Mouse (Mus musculus): ENCODE measurements around the gene Meis2.

Meis2 gene

GRCm38 (mm10) chr2:115948630-115949426 lies 116.8 kb downstream of the Meis2 start:
- DNase-seq (ENCODE audit: low spot score in 2 of 2): no peak

GRCm38 (mm10) chr2:115947714-115948226 lies 117.9 kb downstream of the Meis2 start:
- DNase-seq (ENCODE audit: low spot score in 2 of 2): no peak

- no peak for DNase-seq (ENCODE audit: low spot score in 2 of 2)
Observed at GRCm38 (mm10) chr2:115943044-115943443, 122.6 kb downstream of the Meis2 start.

DNA sequence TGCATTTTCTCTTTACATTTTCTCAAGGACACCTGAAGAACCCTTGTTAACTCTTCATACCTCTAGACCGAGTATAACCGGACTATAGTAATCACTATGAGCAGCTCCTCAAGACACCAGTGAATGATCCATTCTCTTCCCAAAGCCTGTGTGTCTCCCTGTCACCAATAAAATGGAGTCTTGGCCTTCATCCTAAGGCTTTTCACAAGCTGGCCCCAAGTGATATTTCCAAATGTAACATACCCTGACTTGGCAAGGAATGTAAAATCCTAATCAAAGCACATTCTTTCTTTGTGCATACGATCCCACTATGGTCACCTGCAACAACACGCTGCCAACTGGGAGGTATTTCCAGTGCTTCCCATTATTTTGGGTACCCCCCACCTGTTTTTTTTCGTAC lies 125.8 kb downstream of the Meis2 start:
- no peak for DNase-seq (ENCODE audit: low spot score in 2 of 2)

GRCm38 (mm10) chr2:115938926-115939563 lies 126.6 kb downstream of the Meis2 start:
- no peak for DNase-seq (ENCODE audit: low spot score in 2 of 2)

- DNase-seq (ENCODE audit: low spot score in 2 of 2): no peak
Observed at GRCm38 (mm10) chr2:115938296-115938695, 127.3 kb downstream of the Meis2 start.

DNA sequence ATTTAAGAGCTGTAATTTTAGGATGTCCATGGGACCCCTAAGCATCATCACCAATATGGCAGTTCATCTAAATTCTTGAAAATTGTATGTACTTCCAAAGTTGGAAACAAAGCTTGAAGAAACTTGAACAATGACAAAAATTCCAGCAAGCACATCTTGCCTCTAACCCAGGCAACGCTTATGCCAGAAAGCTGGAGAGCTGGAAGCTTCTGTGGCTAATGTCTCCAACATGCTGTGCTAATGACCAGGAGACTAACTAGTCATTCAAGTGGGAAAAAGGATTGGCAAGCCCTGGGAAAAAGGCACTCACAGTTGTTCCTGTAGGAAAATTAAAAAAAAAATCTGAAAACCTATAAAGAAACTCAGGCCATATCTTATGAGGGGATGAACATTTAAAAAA lies 127.7 kb downstream of the Meis2 start:
- no peak for DNase-seq (ENCODE audit: low spot score in 2 of 2)

DNA sequence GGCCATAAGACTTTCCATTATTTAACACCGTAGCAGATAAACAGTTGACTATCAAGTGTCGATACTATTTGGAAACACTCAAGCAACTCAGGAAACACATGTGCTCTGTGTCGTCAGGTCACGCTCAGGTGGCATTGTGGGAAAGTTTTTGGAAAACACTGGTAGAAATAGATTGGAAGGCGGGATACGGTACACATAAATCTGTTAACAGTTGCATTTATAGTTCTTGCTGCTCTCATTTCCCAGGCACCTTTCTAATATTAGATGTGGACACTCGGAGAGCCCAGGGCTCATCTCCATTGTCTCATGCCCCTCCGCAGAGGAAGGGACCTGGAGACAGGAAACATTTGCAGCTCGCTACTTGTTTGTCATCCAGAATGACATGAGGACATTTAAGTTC lies 128.9 kb downstream of the Meis2 start:
- DNase-seq (ENCODE audit: low spot score in 2 of 2): no peak

DNA sequence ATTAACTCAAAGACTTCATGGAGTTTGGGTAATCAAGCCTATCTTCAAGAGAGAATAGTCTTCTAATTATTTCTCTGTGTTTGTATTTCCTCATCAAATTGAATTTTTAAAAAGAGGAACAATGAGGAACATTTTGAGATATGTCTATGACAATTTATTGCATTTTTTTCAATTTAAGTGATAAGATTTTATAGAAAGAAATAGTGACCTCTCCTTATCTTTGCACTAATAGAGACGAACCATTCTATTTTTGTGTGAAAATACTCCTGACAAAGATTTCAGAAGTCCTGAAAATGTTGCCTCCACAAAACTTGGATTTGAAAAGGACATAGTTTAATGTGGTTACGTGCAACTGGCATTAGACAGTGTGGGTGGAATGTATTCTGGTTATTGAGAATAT lies 131.3 kb downstream of the Meis2 start:
- DNase-seq (ENCODE audit: low spot score in 2 of 2): no peak

DNA sequence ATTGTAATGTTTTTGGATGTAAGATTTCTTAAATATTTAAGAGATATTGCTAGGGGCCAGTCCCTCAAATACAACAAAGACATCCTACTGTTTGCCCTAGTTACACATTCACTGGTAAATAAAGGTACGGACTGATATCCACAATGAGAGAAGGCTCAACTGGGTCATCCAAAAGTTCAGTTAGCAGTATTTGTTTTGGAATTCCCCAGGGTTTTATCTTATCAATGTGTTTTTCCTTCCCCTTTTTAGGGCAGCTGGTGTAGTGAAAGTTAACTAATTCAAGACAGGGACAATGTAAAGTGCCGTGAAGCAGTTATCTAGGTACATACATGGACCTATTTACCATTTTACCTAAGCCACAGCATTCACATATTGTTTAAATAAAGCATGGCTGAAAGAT lies 132.4 kb downstream of the Meis2 start:
- DNase-seq (ENCODE audit: low spot score in 2 of 2): no peak

DNA sequence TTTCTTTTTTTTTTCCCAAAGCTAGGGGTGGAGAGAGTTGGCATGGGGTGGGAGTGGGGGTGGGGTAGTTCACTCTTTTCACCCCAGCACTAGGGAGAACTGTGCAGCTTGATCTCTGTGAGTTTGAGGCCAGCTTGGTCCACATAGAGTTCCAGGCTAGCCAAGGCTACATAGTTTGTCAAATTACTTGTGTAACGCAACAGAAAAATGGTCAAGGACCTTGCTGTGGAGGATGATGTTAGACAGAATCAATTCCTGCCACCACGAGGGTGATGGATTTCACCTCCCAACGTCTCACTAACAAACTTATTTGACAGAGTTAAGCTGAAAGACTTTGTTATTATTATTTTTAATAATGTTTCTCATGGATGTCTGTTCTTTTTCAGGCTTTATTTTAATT lies 139.9 kb downstream of the Meis2 start:
- DNase-seq (ENCODE audit: low spot score in 2 of 2): no peak

DNA sequence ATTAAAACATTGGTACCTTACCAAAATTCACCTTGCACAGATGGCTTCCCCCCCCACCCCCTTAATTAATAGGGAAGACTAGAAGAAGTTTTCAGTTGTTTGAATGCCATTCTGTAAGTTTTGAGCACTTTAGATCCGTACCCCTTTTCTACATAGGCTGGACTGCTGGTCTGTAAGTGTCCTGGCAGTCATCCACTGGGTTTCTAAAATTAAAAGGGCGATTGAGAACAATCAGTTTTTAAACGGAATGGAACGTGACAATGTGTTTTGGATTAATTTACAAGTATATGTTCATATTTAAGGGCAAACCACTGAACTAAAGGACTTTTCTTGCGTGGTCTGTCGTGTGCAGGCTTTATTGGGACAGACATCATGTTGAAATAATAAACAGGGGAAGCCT lies 141.2 kb downstream of the Meis2 start:
- no peak for DNase-seq (ENCODE audit: low spot score in 2 of 2)

- no peak for DNase-seq (ENCODE audit: low spot score in 2 of 2)
Observed at GRCm38 (mm10) chr2:115923247-115923646, 142.4 kb downstream of the Meis2 start.

DNA sequence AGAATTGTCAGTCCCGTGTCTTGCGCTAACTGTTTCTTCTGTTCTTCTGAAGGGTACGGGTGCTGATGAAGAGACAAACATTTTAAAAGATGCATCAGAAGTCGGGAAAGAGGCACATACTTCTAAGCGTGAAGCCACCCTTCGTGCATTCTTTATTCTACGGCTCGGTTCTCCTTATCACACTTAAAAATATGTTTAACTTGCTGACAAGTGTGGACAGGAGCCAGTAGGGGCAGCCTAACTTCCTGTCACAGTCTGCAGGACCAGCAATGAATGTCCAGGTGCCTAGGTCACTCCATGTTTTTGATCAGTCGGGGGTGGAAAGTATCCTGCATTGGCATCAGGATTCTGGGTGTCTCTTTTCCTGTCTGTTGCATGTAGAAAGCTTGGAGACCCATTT lies 144.0 kb downstream of the Meis2 start:
- no peak for DNase-seq (ENCODE audit: low spot score in 2 of 2)

GRCm38 (mm10) chr2:115920336-115920951 lies 145.2 kb downstream of the Meis2 start:
- no peak for DNase-seq (ENCODE audit: low spot score in 2 of 2)

DNA sequence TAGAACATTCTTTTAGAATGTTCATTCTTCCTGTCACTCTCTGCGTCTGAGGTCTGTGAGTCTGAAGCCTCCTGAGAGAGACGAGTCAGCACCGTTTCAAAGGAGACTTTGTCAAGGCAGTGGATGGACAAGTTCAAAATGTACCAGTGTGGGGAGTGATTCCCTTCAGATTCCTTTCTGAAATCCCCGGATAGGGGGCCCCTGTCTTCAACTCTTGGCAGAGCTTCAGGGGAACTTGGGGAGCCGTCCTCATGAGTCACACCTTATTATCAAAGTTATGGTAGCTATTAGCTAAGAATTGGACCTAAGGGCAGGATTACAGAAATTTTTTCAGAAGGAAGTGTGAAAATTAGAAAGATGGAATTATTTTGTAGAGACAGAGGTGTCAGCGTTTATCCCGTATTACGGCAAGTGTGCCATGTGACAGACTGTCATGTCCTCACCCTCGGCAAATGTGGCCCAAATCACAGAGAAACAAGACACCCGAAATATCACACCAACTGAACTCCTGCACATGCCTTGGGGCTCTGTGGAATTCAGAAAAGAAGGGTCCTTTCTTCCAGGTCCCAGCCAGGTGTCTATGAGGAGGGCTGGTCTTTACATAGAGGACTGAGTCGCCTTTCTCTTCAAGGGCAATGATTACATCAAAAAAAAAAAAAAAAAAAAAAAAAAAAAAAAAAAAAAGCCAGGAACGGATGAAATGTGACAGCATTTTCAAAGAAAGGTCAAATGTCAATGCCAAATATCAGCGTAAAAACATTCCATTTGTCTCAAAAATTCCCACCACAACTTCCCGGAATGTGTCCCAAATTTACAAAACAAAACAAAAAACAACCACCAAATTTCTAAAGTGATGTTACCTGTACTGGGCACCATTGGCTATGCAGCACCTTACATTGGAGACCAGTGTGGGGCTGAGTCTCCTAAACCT lies 146.2 kb downstream of the Meis2 start:
- no peak for DNase-seq (ENCODE audit: low spot score in 2 of 2)

GRCm38 (mm10) chr2:115918561-115918960 lies 147.1 kb downstream of the Meis2 start:
- no peak for DNase-seq (ENCODE audit: low spot score in 2 of 2)

DNA sequence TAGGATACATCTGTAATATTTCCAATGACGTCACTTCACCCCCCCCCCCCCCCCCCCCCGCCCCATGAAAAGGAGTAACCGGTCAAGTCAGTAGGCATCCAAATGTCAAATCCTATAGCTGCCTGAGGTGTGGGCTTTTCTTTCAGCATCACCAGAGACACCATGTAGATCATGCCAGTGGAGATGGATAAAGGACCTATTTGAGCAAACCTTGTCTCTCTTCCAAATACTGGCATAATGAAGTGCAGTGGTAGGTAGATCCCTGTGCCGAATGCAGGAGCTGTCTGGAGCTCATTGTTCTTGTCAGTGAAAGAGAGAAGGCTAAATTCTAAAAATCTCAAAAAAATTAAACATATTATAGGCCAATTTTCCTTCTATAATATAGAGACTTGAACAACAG lies 151.1 kb downstream of the Meis2 start:
- DNase-seq (ENCODE audit: low spot score in 2 of 2): no peak

DNA sequence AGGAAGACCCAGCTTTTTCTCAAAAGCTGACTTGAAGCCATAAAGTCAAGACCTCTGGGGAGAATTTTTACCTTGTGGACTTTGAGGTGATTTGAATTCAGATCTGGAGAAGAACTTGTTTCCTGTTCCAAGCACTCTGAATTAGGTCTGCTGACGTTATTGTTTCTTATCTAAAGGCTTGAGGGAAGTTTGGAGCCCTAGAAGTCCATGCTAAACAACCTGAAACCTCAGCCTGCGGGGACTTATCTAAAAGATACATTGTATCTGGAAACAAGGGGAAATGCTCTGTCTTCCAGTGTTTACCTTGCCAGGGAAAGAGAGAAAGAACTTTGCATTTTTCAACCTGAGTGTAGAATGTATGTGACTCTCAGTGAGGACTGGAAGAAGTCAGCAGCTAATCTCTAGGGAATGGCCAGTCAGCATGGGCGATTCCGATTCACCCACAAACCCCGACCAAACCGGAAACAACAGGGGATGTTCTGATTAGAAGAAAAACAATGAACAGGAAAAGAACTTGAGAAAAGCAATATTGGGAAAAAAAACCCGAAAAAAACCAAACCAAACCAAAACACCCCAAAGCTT lies 152.6 kb downstream of the Meis2 start:
- DNase-seq (ENCODE audit: low spot score in 2 of 2): no peak

GRCm38 (mm10) chr2:115911913-115912642 lies 153.6 kb downstream of the Meis2 start:
- no peak for DNase-seq (ENCODE audit: low spot score in 2 of 2)

DNA sequence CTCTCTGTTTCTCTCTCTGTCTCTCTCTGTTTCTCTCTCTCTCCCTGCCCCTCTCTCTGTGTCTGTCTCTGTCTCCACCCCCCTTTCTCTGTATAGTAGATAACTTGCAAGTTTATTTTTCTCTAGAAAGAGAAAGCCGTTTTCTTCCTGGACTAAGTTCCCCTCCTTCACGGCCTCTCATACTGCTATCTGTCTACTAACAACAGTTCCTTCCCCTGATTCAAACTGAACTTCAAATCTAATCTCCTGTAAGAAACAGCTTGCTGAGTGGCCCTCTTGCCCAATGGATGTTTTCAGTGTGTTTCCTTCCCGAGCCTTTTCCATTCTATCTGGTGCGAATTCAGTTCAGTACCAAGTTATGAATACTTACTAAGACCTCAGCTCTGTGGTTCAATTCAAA lies 155.4 kb downstream of the Meis2 start:
- no peak for DNase-seq (ENCODE audit: low spot score in 2 of 2)

Data from spleen, postnatal 14 days (tissue).